Mouse (Mus musculus): ENCODE data around the gene Camkmt. TPM values are rescaled to one million over a fixed set of nuclear protein-coding genes. Genes with fewer than 3 reads are reported as not detected.

Gene Camkmt
- polyA plus RNA-seq (2012; ENCODE audit: low replicate concordance) = 2.8 and 3.1 TPM in 2 replicates

GRCm38 (mm10) chr17:85090120-85091099, at the start of gene Camkmt, which contains the start of gene Prepl:
Gene Camkmt, plus strand, starts transcription at chr17:85090552.
Gene Prepl, minus strand, starts transcription at chr17:85090241.

Other genes starting within 250 kb of the Camkmt start
- 34.2 and 69.4 TPM in 2 replicates for gene Ppm1b, start 133.8 kb upstream of the Camkmt start, polyA plus RNA-seq (2012; ENCODE audit: low replicate concordance)
- gene Slc3a1, start 62.2 kb upstream of the Camkmt start, polyA plus RNA-seq (2012; ENCODE audit: low replicate concordance) = not detected in 2 replicates
- gene Prepl, start 311 bp upstream of the Camkmt start, polyA plus RNA-seq (2012; ENCODE audit: low replicate concordance) = 0.37 and 1.1 TPM in 2 replicates